Mouse (Mus musculus) liver, postnatal 0 days (tissue): Measurements from ENCODE around the gene Rbpj.

Source experiments
- CTCF ChIP-seq: sonication (generic); IDR thresholded peaks from 2 replicates; pipeline ENCODE4 v1.5.1; 2016; ENCODE audit warnings: antibody characterized with exemption, low read depth
- EP300 ChIP-seq: IDR thresholded peaks from 2 replicates; pipeline ENCODE4 v1.6.1; 2016; ENCODE audit warnings: antibody characterized with exemption, low read depth, mild to moderate bottlenecking

DNA sequence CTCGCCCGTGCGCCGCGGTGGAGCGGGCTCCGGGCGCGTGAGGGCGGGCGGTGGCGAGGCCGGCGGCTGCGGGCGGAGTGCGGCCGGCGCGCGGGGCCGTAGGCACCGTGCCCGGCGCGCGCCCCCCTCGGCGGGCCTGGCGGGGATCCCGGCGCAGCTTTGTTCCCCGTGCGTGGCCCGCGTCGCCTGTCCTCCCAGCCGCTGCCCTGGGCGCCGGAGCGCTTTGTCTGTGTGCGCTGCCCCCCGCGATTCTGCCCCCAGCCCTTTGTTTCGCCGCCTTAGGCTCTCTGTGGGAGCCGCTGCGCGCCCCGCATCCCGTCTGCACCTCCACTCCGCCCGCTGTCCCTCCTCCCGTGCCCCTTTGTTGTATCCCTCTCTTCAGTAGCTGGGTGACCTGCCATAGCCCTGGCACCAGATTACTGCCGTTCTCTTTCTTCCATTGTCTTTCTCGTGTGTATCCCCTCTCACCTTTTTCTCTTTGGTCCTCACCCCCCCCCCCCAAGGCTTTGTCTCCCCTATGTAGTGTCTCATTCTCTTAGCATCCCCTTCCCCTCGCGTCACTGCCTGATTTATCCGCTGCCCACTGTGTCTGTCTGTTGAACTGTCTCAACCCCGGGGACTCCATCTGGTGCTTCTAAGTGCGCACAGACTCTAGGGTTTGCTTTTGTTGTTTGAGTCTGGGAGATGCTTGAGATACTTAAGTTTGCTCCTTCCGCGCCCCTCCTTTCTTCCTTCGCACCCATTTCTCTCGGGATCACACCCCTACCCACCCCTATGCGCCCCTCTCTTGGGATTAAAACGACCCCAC is 125.1 kb downstream of the Rbpj start:
- TF ChIP-seq CTCF: no peak
- TF ChIP-seq EP300: no peak
